Mouse (Mus musculus): ENCODE data around the gene Ephb6. TPM values are rescaled to one million over a fixed set of nuclear protein-coding genes. Genes with fewer than 3 reads are reported as not detected.

Gene Ephb6
- total RNA-seq, 4 experiments from 2014 or later = 120 to 138 (median 128) TPM

DNA sequence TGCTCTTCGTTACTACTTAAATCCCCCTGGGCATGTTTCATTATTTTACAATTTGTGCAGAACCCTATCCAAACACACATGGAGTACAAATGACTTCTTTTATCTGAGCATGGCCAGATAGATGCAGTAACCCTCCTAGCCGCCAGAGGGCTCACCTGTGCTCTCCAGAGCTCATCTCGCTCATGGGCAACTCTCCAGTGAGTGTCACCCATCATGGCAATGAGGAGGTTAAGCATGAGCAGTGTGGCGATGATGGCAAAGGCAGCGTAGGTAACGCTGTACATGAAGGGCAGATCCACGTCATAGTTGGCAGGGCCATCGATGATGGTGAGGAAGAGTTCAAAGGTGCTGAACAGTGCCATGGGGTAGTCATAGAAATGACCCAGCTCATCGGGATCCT lies 17.4 kb downstream of the Ephb6 start:
- DNase-seq (ENCODE audit: low spot score in 2 of 2) = no peak

GRCm38 (mm10) chr6:41628180-41628579 lies 22.9 kb downstream of the Ephb6 start:
- no peak for DNase-seq (ENCODE audit: low spot score in 2 of 2)

- DNase-seq (ENCODE audit: low spot score in 2 of 2) = no peak
These were observed 25.5 kb downstream of the Ephb6 start for GRCm38 (mm10) chr6:41630791-41631190.

- DNase-seq (ENCODE audit: low spot score in 2 of 2) = no peak
These were observed 26.3 kb downstream of the Ephb6 start for GRCm38 (mm10) chr6:41631549-41631948.

DNA sequence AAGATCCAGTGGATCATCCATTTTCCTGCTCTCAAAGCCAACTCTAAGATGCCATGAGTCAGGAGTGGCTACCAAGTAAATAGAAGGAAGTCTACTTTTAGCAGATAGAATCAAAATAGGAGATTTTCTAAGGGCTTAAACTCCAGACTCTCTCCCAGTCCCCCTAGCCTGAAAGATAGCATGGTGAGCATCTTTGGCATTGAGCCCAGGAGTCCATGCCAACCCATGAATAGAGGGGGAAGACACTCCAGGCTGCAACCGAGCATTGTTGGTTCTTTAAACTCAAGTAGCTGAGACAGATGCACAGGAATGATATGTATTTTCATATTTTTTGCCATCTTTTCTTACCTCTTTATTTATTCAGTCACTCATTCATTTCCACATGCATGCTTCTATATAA lies 29.9 kb downstream of the Ephb6 start:
- DNase-seq (ENCODE audit: low spot score in 2 of 2) = no peak

- DNase-seq (ENCODE audit: low spot score in 2 of 2) = no peak
These were observed 30.9 kb downstream of the Ephb6 start, which contains the start of gene Trpv6 for GRCm38 (mm10) chr6:41636178-41636577. Gene Trpv6 (minus strand): TSS chr6:41636405.

- DNase-seq (ENCODE audit: low spot score in 2 of 2) = no peak
These were observed 32.1 kb downstream of the Ephb6 start for GRCm38 (mm10) chr6:41637393-41637792.

- DNase-seq (ENCODE audit: low spot score in 2 of 2) = no peak
These were observed 32.7 kb downstream of the Ephb6 start for GRCm38 (mm10) chr6:41637927-41638506.

- no peak for DNase-seq (ENCODE audit: low spot score in 2 of 2)
These were observed 35.2 kb downstream of the Ephb6 start for GRCm38 (mm10) chr6:41640449-41640848.

- DNase-seq (ENCODE audit: low spot score in 2 of 2) = no peak
These were observed 36.0 kb downstream of the Ephb6 start for GRCm38 (mm10) chr6:41641173-41641866.

GRCm38 (mm10) chr6:41642765-41643164 lies 37.5 kb downstream of the Ephb6 start:
- DNase-seq (ENCODE audit: low spot score in 2 of 2) = no peak

DNA sequence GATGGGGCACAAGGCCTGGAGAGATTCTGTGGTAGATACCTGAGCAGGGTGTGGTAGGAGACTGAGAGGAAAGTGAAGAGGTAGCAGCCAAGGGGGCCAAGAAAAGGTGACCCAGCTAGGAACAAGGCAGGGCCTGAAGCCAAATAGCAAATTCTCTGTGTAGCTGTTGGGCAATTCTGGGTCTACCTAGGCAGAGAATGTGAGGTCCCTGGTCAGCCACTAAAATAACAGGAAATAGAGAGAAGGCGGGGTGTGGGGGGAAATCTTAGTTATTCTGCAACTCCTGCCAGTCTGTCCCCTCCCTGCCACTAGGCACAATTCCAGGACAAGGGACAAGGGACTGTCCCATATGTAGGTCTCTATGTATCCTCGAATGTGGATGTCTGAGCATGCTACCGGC lies 37.9 kb downstream of the Ephb6 start:
- no peak for DNase-seq (ENCODE audit: low spot score in 2 of 2)

- no peak for DNase-seq (ENCODE audit: low spot score in 2 of 2)
These were observed 40.9 kb downstream of the Ephb6 start for GRCm38 (mm10) chr6:41646220-41646619.

- DNase-seq (ENCODE audit: low spot score in 2 of 2) = no peak
These were observed 41.4 kb downstream of the Ephb6 start for GRCm38 (mm10) chr6:41646672-41647071.

- no peak for DNase-seq (ENCODE audit: low spot score in 2 of 2)
These were observed 47.9 kb downstream of the Ephb6 start for GRCm38 (mm10) chr6:41653173-41653572.

- DNase-seq (ENCODE audit: low spot score in 2 of 2) = no peak
These were observed 49.4 kb downstream of the Ephb6 start for GRCm38 (mm10) chr6:41654648-41655047.

- no peak for DNase-seq (ENCODE audit: low spot score in 2 of 2)
These were observed 53.2 kb downstream of the Ephb6 start for GRCm38 (mm10) chr6:41658487-41658886.

DNA sequence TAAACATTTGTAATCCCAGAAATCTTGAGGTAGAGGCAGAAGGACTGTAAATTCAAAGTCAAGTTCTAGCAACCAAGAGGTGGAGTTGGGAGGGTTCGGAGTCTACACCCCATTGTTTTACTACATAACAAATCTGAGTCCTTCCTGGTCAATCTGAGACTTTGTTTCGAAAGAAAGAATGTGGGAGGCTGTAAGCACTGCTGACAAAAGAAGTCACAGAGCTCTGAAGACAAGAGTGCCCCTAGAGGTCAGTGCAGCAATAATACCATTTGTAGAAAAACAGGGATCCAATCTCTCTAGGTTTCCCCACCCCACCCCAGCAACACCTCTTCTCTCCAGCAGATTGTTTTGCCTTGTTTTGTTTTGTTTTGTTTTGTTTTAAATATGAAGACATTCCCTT lies 57.0 kb downstream of the Ephb6 start:
- no peak for DNase-seq (ENCODE audit: low spot score in 2 of 2)

Other genes starting within 250 kb of the Ephb6 start
- under 1 TPM in 1 of 4 experiments, not detected in 3; 0.49 TPM for gene Prss3, start 227.8 kb upstream of the Ephb6 start, total RNA-seq (2022)
- not detected for gene Gm5771, start 213.1 kb upstream of the Ephb6 start, total RNA-seq (2022)
- 1 to 10 TPM in 2 of 4 experiments, under 1 TPM in 1, not detected in 1; 0.66 to 1.3 (median 1.2) TPM for gene Gm10334, start 159.3 kb upstream of the Ephb6 start, total RNA-seq (2022)
- gene Prss1, start 146.6 kb upstream of the Ephb6 start, total RNA-seq (2022) = not detected
- not detected for gene Prss2, start 83.7 kb upstream of the Ephb6 start, total RNA-seq (2022)
- 1 to 10 TPM; 2.3 to 2.8 (median 2.6) TPM for gene Trpv6, start 30.9 kb downstream of the Ephb6 start, total RNA-seq (2022)
- not detected for gene Trpv5, start 75.3 kb downstream of the Ephb6 start, total RNA-seq (2022)
- not detected for gene Llcfc1, start 78.9 kb downstream of the Ephb6 start, total RNA-seq (2022)
- gene Kel, start 98.9 kb downstream of the Ephb6 start, total RNA-seq (2022) = not detected
- not detected for gene Olfr459, start 169.7 kb downstream of the Ephb6 start, total RNA-seq (2022)
- not detected for gene Pip, start 242.1 kb downstream of the Ephb6 start, total RNA-seq (2022)
- not detected for gene Sval2, start 247.5 kb downstream of the Ephb6 start, total RNA-seq (2022)

All from left cerebral cortex, adult 8-10 months (tissue).